Mouse (Mus musculus) thymus, adult 2 months (tissue): ENCODE data around the gene Per2.

ENCODE experiments used
- CTCF ChIP-seq: fragments of 200-500 bp; IDR thresholded peaks from 2 replicates; pipeline ENCODE4 v1.5.1; 2012; ENCODE audit warnings: mild to moderate bottlenecking, control low read depth, low read length, moderate library complexity, borderline replicate concordance; ENCODE audit not compliant: control insufficient read depth, poor library complexity, insufficient read depth; ENCODE audit errors: extremely low read depth
- POLR2A ChIP-seq: fragments of 200-500 bp; IDR thresholded peaks from 2 replicates; pipeline ENCODE4 v1.6.1; 2012; ENCODE audit warnings: mild to moderate bottlenecking, low read length, control low read depth, moderate library complexity; ENCODE audit not compliant: control insufficient read depth, poor library complexity, insufficient read depth; ENCODE audit errors: extremely low read depth

GRCm38 (mm10) chr1:91483304-91484010, 24.3 kb upstream of the Per2 start:
- TF ChIP-seq CTCF, result no peak
- TF ChIP-seq POLR2A, result no peak
